Comparison of ENCODE assay signal across 9 mouse cellular contexts in the genomic region with DNA sequence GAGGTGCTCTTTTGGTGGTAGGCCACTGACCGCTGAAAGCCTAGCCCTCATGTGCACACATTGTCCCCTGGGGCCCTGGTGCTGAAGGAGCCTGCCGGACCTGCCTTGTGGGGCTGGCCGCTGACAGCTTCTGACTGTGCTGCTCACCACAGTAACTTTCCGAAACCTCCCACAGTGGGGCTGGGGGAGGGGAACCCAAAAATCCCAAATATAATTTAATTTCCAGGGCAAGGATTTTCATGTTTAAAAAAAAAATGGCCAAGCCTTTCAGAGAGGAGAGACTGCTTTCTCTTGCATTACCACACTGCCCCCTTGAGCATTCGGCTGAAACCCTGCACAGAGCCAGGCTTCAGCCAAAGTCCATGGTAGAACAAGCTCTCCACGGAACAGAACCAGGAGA.
A peak's percentile ranks its signal among the peaks of the same experiment; 100 is the strongest.
DNase-seq lines count a peak whose midpoint lies in the region; ATAC-seq and TF ChIP-seq lines count a peak whose summit lies in the region.
"Had no signal": no experiment of that assay in that cellular context is flagged by ENCODE, and none has a peak within 500 bp of the region (broad histone marks: within the 10 kb centered on the region; RNA-seq: fewer than 3 reads in every experiment).

No protein-coding gene starts in this region.

- no peak overlapping the region for H3K27ac ChIP-seq in heart, postnatal 0 days (ENCODE audit: low read depth)
- H3K27ac ChIP-seq in heart, embryonic 12.5 days (ENCODE audit: poor library complexity, severe bottlenecking) = no peak overlapping the region
- no peak overlapping the region for H3K27ac ChIP-seq in lung, embryonic 15.5 days
- H3K27ac ChIP-seq: neural tube, embryonic 12.5 days had no signal

- DNase-seq in heart, postnatal 0 days (ENCODE audit: low spot score) = peak; percentile 40
- peak; percentile 71 for DNase-seq in brain, adult 2 months (ENCODE audit: low read depth, low spot score)
- DNase-seq in frontal cortex, postnatal 10 days (ENCODE audit: low spot score in 2 of 2) = peak; percentile 51 to 59
- peak; percentile 29 to 67 for DNase-seq in kidney, postnatal 36 days
- peak; percentile 61 for DNase-seq in testis, postnatal 10 days (ENCODE audit: low spot score)

- no peak overlapping the region for H3K4me3 ChIP-seq in heart, postnatal 0 days (ENCODE audit: low read depth, low read length)
- H3K4me3 ChIP-seq in heart, embryonic 12.5 days = no peak overlapping the region
- H3K4me3 ChIP-seq in lung, embryonic 15.5 days = no peak overlapping the region
- H3K4me3 ChIP-seq: neural tube, embryonic 12.5 days had no signal

- no peak overlapping the region for H3K9ac ChIP-seq in heart, postnatal 0 days (replicated peaks; ENCODE audit: low read depth, low read length)
- no peak overlapping the region for H3K9ac ChIP-seq in heart, embryonic 12.5 days
- H3K9ac ChIP-seq in lung, embryonic 15.5 days = no peak overlapping the region
- H3K9ac ChIP-seq: neural tube, embryonic 12.5 days had no signal

- H3K9me3 ChIP-seq in heart, postnatal 0 days (replicated peaks; ENCODE audit: control insufficient read depth, low read length) = no peaks in the 10 kb centered on the region
- H3K9me3 ChIP-seq in heart, embryonic 12.5 days (replicated peaks) = no peaks in the 10 kb centered on the region
- no peaks in the 10 kb centered on the region for H3K9me3 ChIP-seq in lung, embryonic 15.5 days
- H3K9me3 ChIP-seq: neural tube, embryonic 12.5 days had no signal

- TF ChIP-seq CTCF in heart, postnatal 0 days (IDR thresholded peaks at IDR 0.05; ENCODE audit: low read depth) = peak; percentile 59

- WGBS in heart, postnatal 0 days = 49% methylated on average over 6 of the region's 6 CpGs
- WGBS in heart, embryonic 12.5 days = 50% methylated on average over 6 of the region's 6 CpGs
- WGBS in lung, embryonic 15.5 days = 19% methylated on average over 6 of the region's 6 CpGs

- 0 out of 2 replicates have a peak, but pooled peaks have one; percentile 36 for ATAC-seq in heart, postnatal 0 days (ENCODE audit: insufficient read depth, low read depth)
- ATAC-seq in heart, embryonic 12.5 days (ENCODE audit: insufficient number of reproducible peaks, low FRiP score) = no peak
- ATAC-seq in lung, embryonic 15.5 days (ENCODE audit: borderline replicate concordance, extremely low read depth, low FRiP score, low TSS enrichment) = peak; percentile 79; the same call in 1 of the 2 replicates
- ATAC-seq in inflammation-experienced regulatory T-cells, adult 6 months = no peak

- H3K27me3 ChIP-seq in heart, postnatal 0 days (ENCODE audit: control insufficient read depth, insufficient read depth, low read length) = no peaks in the 10 kb centered on the region
- peaks cover 22% of the 10 kb centered on the region; the same call in 1 of the 2 replicates for H3K27me3 ChIP-seq in heart, embryonic 12.5 days (replicated peaks)
- no peaks in the 10 kb centered on the region for H3K27me3 ChIP-seq in lung, embryonic 15.5 days
- H3K27me3 ChIP-seq: neural tube, embryonic 12.5 days had no signal

- no peak overlapping the region for H3K4me2 ChIP-seq in heart, postnatal 0 days (ENCODE audit: low read depth, low read length)
- H3K4me2 ChIP-seq in heart, embryonic 12.5 days = no peak overlapping the region
- H3K4me2 ChIP-seq in lung, embryonic 15.5 days = no peak overlapping the region
- H3K4me2 ChIP-seq: neural tube, embryonic 12.5 days had no signal

- TF ChIP-seq EP300 in heart, postnatal 0 days (IDR thresholded peaks at IDR 0.05; ENCODE audit: low read depth) = no peak

- H3K36me3 ChIP-seq in heart, postnatal 0 days (replicated peaks; ENCODE audit: control insufficient read depth, insufficient read depth, low read length) = no peaks in the 10 kb centered on the region
- no peaks in the 10 kb centered on the region for H3K36me3 ChIP-seq in heart, embryonic 12.5 days
- H3K36me3 ChIP-seq in lung, embryonic 15.5 days = no peaks in the 10 kb centered on the region
- H3K36me3 ChIP-seq: neural tube, embryonic 12.5 days had no signal

- H3K4me1 ChIP-seq in heart, postnatal 0 days (ENCODE audit: control insufficient read depth, insufficient read depth) = no peaks in the 10 kb centered on the region
- peaks cover 12% of the 10 kb centered on the region for H3K4me1 ChIP-seq in heart, embryonic 12.5 days (replicated peaks)
- peaks cover 10% of the 10 kb centered on the region; the same call in 1 of the 2 replicates for H3K4me1 ChIP-seq in lung, embryonic 15.5 days
- H3K4me1 ChIP-seq: neural tube, embryonic 12.5 days had no signal

Comparison
In these comparisons a context has a peak if more than half of its experiments do, and no peak if none do; other contexts are left out.
1. ATAC-seq: peak in heart, postnatal 0 days (single experiment) and lung, embryonic 15.5 days (single experiment); none in heart, embryonic 12.5 days (single experiment) and inflammation-experienced regulatory T-cells, adult 6 months (single experiment).
2. Peak in every context shown above with its lines, with median percentiles within 50 percentile points of each other: DNase-seq.